Mouse (Mus musculus) CH12.LX (cell line): Measurements from ENCODE around the gene Agpat4. TPM values are rescaled to one million over a fixed set of nuclear protein-coding genes. Genes with fewer than 3 reads are reported as not detected.

Experiments used
- DNase-seq: peaks from one replicate; pipeline ENCODE4 v3.0.0-alpha.2; 2013; ENCODE audit errors: extremely low read depth
- H3K27ac ChIP-seq: 2 replicates; pipeline ENCODE4 v1.5.1; 2012; ENCODE audit warnings: low read depth, mild to moderate bottlenecking, control low read depth, moderate library complexity; ENCODE audit not compliant: insufficient read depth
- H3K27me3 ChIP-seq: replicated peaks from 2 replicates; pipeline ENCODE3; 2012; ENCODE audit warnings: inconsistent platforms
- H3K36me3 ChIP-seq, 2 experiments: replicated peaks in 1 of 2; 2 replicates each; pipeline versions ENCODE3 to v1.6.1; 2012; ENCODE audit warnings: inconsistent platforms in 1 of 2, low read length in 1 of 2, mild to moderate bottlenecking in 1 of 2, mixed read lengths in 1 of 2, moderate library complexity in 1 of 2; ENCODE audit not compliant: control insufficient read depth in 1 of 2, insufficient read depth in 1 of 2
- H3K4me1 ChIP-seq, 2 experiments: 2 replicates each; pipeline ENCODE4 v1.6.1; 2012; ENCODE audit warnings: inconsistent platforms in 1 of 2, moderate library complexity in 1 of 2; ENCODE audit not compliant: insufficient read depth in 2 of 2, control insufficient read depth in 1 of 2
- H3K4me2 ChIP-seq: 2 replicates; pipeline ENCODE4 v1.6.1; 2012; ENCODE audit warnings: low read depth, mild to moderate bottlenecking, control low read depth; ENCODE audit not compliant: poor library complexity, insufficient read depth, severe bottlenecking
- H3K4me3 ChIP-seq, 3 experiments: fragments of 150-350 bp in 1 of 3; sonication (generic) in 1 of 3; replicated peaks in 1 of 3; 2 replicates each; pipeline versions ENCODE3 to v1.5.1; 2011 to 2012; ENCODE audit warnings: low read depth in 2 of 3, low read length in 2 of 3, mild to moderate bottlenecking in 2 of 3, moderate library complexity in 2 of 3, control low read depth in 1 of 3, improper control_type of control experiment in 1 of 3, inconsistent platforms in 1 of 3, mixed read lengths in 1 of 3; ENCODE audit not compliant: poor library complexity in 1 of 3
- H3K79me2 ChIP-seq: replicated peaks from 2 replicates; pipeline ENCODE4 v1.6.1; 2012; ENCODE audit warnings: mild to moderate bottlenecking, moderate library complexity; ENCODE audit not compliant: control insufficient read depth, poor library complexity, insufficient read depth, severe bottlenecking; ENCODE audit errors: extremely low read depth
- H3K9ac ChIP-seq: 2 replicates; pipeline ENCODE4 v1.6.1; 2012; ENCODE audit warnings: low read depth, mild to moderate bottlenecking, control low read depth, moderate library complexity; ENCODE audit not compliant: insufficient read depth
- H3K9me3 ChIP-seq: replicated peaks from 2 replicates; pipeline ENCODE3; 2012; ENCODE audit warnings: low read length, inconsistent platforms, mixed read lengths
- CHD1 ChIP-seq: IDR thresholded peaks from 2 replicates; pipeline ENCODE4 v1.6.1; 2012; ENCODE audit warnings: low read depth, low read length, improper control_type of control experiment, inconsistent platforms
- CTCF ChIP-seq, 2 experiments: IDR thresholded peaks in 1 of 2; conservative IDR thresholded peaks in 1 of 2; 2 replicates each; pipeline ENCODE4 v1.5.1; 2011 to 2012; ENCODE audit warnings: low read depth in 2 of 2, low read length in 2 of 2, improper control_type of control experiment in 1 of 2, inconsistent platforms in 1 of 2, mild to moderate bottlenecking in 1 of 2, moderate library complexity in 1 of 2
- E2F4 ChIP-seq: IDR thresholded peaks from 2 replicates; pipeline ENCODE4 v1.6.1; 2011; ENCODE audit warnings: low read depth, low read length, improper control_type of control experiment; ENCODE audit not compliant: insufficient replicate concordance
- ELF1 ChIP-seq: IDR thresholded peaks from 2 replicates; pipeline ENCODE4 v1.6.1; 2014; ENCODE audit warnings: low read depth, mild to moderate bottlenecking, inconsistent platforms, low read length, improper control_type of control experiment
- HCFC1 ChIP-seq: IDR thresholded peaks from 2 replicates; pipeline ENCODE4 v1.6.1; 2012; ENCODE audit warnings: low read depth, mild to moderate bottlenecking, inconsistent platforms, low read length, improper control_type of control experiment
- JUND ChIP-seq: conservative IDR thresholded peaks from 2 replicates; pipeline ENCODE4 v1.6.1; 2011; ENCODE audit warnings: low read depth, low read length, improper control_type of control experiment
- KAT2A ChIP-seq: IDR thresholded peaks from 2 replicates; pipeline ENCODE4 v1.6.1; 2012; ENCODE audit warnings: low read length, improper control_type of control experiment, inconsistent platforms; ENCODE audit not compliant: insufficient replicate concordance
- MAX ChIP-seq: IDR thresholded peaks from 2 replicates; pipeline ENCODE4 v1.6.1; 2011; ENCODE audit warnings: low read length, improper control_type of control experiment
- MAZ ChIP-seq: IDR thresholded peaks from 2 replicates; pipeline ENCODE4 v1.6.1; 2012; ENCODE audit warnings: low read depth, mild to moderate bottlenecking, inconsistent platforms, low read length, improper control_type of control experiment, moderate library complexity
- MYC ChIP-seq: IDR thresholded peaks from 2 replicates; pipeline ENCODE4 v1.6.1; 2011; ENCODE audit warnings: low read depth, mild to moderate bottlenecking, improper control_type of control experiment, low read length
- NRF1 ChIP-seq: IDR thresholded peaks from 2 replicates; pipeline ENCODE4 v1.6.1; 2014; ENCODE audit warnings: low read depth, mild to moderate bottlenecking, inconsistent platforms, low read length, improper control_type of control experiment, moderate library complexity
- PAX5 ChIP-seq: IDR thresholded peaks from 2 replicates; pipeline ENCODE4 v1.6.1; 2012; ENCODE audit warnings: low read length, inconsistent platforms, mixed read lengths
- POLR2A ChIP-seq: IDR thresholded peaks from 2 replicates; pipeline ENCODE4 v1.6.1; 2011; ENCODE audit warnings: low read depth, mild to moderate bottlenecking, improper control_type of control experiment, low read length
- POLR2AphosphoS2 ChIP-seq: IDR thresholded peaks from 2 replicates; pipeline ENCODE4 v1.6.1; 2011; ENCODE audit warnings: low read depth, low read length, improper control_type of control experiment
- RCOR1 ChIP-seq: conservative IDR thresholded peaks from 2 replicates; pipeline ENCODE4 v1.6.1; 2012; ENCODE audit warnings: low read depth, mild to moderate bottlenecking, inconsistent platforms, low read length, improper control_type of control experiment
- SIN3A ChIP-seq: IDR thresholded peaks from 2 replicates; pipeline ENCODE4 v1.6.1; 2012; ENCODE audit warnings: low read length, improper control_type of control experiment, inconsistent platforms
- TCF12 ChIP-seq: IDR thresholded peaks from 2 replicates; pipeline ENCODE4 v1.6.1; 2014; ENCODE audit warnings: low read depth, mild to moderate bottlenecking, inconsistent platforms, low read length, improper control_type of control experiment
- UBTF ChIP-seq: IDR thresholded peaks from 2 replicates; pipeline ENCODE4 v1.6.1; 2012; ENCODE audit warnings: low read depth, mild to moderate bottlenecking, inconsistent platforms, low read length, improper control_type of control experiment, moderate library complexity
- USF1 ChIP-seq: IDR thresholded peaks from 2 replicates; pipeline ENCODE4 v1.6.1; 2014; ENCODE audit warnings: low read depth, mild to moderate bottlenecking, inconsistent platforms, low read length, improper control_type of control experiment
- USF2 ChIP-seq: conservative IDR thresholded peaks from 2 replicates; pipeline ENCODE4 v1.6.1; 2011; ENCODE audit warnings: low read depth, low read length, improper control_type of control experiment
- ZC3H11A ChIP-seq: IDR thresholded peaks from 2 replicates; pipeline ENCODE4 v1.6.1; 2012; ENCODE audit warnings: low read depth, mild to moderate bottlenecking, inconsistent platforms, low read length, improper control_type of control experiment
- ZKSCAN1 ChIP-seq: IDR thresholded peaks from 2 replicates; pipeline ENCODE4 v1.6.1; 2012; ENCODE audit warnings: low read depth, inconsistent platforms, low read length, improper control_type of control experiment, borderline replicate concordance
- ZMIZ1 ChIP-seq: IDR thresholded peaks from 2 replicates; pipeline ENCODE4 v1.6.1; 2012; ENCODE audit warnings: low read depth, mild to moderate bottlenecking, inconsistent platforms, low read length, improper control_type of control experiment
- ZNF384 ChIP-seq: IDR thresholded peaks from 2 replicates; pipeline ENCODE4 v1.6.1; 2012; ENCODE audit warnings: low read depth, low read length, improper control_type of control experiment, inconsistent platforms
- dilution Hi-C: fragments of 300-500 bp; cut with MboI; formaldehyde crosslinking; loops from 2 replicates; pipeline ENCODE4 v1.14.3; 2020; ENCODE audit warnings: low sequenced_read_pairs; ENCODE audit not compliant: extremely low pct_unique_long_range_greater_than_20kb, extremely low pct_ligation_motif_present
- in situ Hi-C: fragments of 300-500 bp; cut with MboI; formaldehyde crosslinking; loops from 3 replicates; pipeline ENCODE4 v1.14.3; 2019; ENCODE audit warnings: low sequenced_read_pairs, low pct_ligation_motif_present, low pct_unique_long_range_greater_than_20kb, mixed read lengths
- polyA plus RNA-seq: library from polyadenylated mRNA; unstranded; fragments of >175 nt; gene quantifications from 2 replicates; pipeline ENCODE4 v1.2.1, GENCODE M21; 2012; ENCODE audit warnings: low read depth; ENCODE audit not compliant: insufficient read length
- total RNA-seq, 2 experiments: library from RNA; depleted of rRNA; stranded (reverse); fragments of 300-350 nt in 1 of 2; fragments of >200 nt in 1 of 2; gene quantifications; 2 replicates each; pipeline ENCODE4 v1.2.3; 2012 to 2014

Agpat4 gene
- total and polyA plus RNA-seq, 3 experiments = 34.7 to 83.2 (median 44.5) TPM

DNA sequence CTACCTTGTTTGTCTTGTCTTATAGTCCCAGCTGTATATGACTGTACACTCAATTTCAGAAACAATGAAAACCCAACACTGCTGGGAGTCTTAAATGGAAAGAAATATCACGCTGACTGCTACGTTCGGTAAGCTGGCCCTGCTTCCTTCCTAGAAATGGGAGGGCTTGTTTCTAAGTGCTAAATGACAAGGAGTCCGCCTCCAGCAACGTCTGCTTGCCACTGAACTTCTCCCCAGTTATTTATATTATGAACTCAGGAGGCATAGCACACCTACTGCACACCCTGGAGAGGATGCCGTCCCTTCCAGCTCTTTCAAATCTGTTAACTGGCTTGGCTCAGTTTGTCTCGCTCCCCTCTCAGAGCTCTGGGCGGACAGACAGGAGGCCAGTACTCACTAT, 94.9 kb downstream of the Agpat4 start:
- Histone ChIP-seq H3K4me2 (no peak overlapping the region), H3K27me3 (no peaks in the 10 kb centered on the region), H3K9me3 (no peaks in the 10 kb centered on the region), H3K9ac (no peak overlapping the region), H3K79me2 (no peaks in the 10 kb centered on the region; the same call in none of the 2 replicates), H3K27ac (no peak overlapping the region), H3K36me3 (peaks cover 87 to 100% of the 10 kb centered on the region in 2 experiments), H3K4me1 (peaks cover 25 to 35% of the 10 kb centered on the region in 2 experiments), H3K4me3 (no peak overlapping the region)
- TF ChIP-seq TCF12 (no peak), POLR2AphosphoS2 (no peak), MAX (no peak), ZC3H11A (no peak), PAX5 (no peak), ZKSCAN1 (no peak), UBTF (no peak), E2F4 (no peak), POLR2A (no peak), ELF1 (no peak), ZMIZ1 (no peak), NRF1 (no peak), USF2 (no peak), RCOR1 (no peak), KAT2A (no peak), CTCF (conservative IDR thresholded peaks at IDR 0.05 in 1 of 2, IDR thresholded peaks at IDR 0.05 in 1 of 2; ENCODE audit: low read depth in 2 of 2, low read length in 2 of 2) (no peak), HCFC1 (no peak), CHD1 (no peak), MYC (no peak), JUND (no peak)
- in situ Hi-C loops (loop anchor here (5.0 kb wide), 2 partner anchors 116 to 176 kb away; no protein-coding TSS in a partner anchor), dilution Hi-C loops (no loop called here)
- no peak for DNase-seq

DNA sequence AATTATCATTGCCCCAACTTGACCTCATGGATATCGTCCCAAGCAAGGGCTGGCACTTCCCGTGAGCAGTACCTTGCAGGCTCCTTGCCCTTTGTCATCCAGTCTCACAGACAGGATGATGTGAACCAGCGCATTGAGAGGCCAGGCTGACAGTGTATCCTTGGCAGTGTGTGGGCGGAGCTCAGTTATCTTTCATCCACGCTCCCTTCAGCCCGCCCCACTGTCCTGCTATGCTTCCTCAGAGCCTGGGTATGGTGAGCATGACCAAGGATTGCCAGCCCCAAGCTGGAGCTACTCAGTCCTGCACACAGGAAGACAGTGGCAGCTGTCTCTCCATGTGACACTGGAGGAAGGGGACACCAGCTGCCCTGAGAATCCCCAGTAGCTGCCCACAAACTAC, 97.7 kb downstream of the Agpat4 start:
- TF ChIP-seq ZC3H11A (no peak), USF1 (no peak), MYC (no peak), SIN3A (no peak), ELF1 (no peak), NRF1 (no peak), KAT2A (no peak), MAZ (no peak), ZNF384 (no peak)
- TF ChIP-seq, all 38 proteins: peak for 0
- Histone ChIP-seq H3K4me3 (no peak overlapping the region), H3K9ac (no peak overlapping the region), H3K9me3 (no peaks in the 10 kb centered on the region), H3K36me3 (peaks cover 93 to 100% of the 10 kb centered on the region in 2 experiments), H3K79me2 (no peaks in the 10 kb centered on the region), H3K27me3 (no peaks in the 10 kb centered on the region), H3K4me1 (peaks cover 1 to 7% of the 10 kb centered on the region in 2 experiments; a peak in 3 of 4 replicates), H3K27ac (no peak overlapping the region), H3K4me2 (no peak overlapping the region)
- in situ Hi-C loops (no loop called here), dilution Hi-C loops (no loop called here)
- no peak for DNase-seq
